Mouse (Mus musculus) gastrocnemius, adult 2 months (tissue): ENCODE results near the gene Pnpla7. TPM values are rescaled to one million over a fixed set of nuclear protein-coding genes. Genes with fewer than 3 reads are reported as not detected.
"Not testable (repeated sequence)": the region's sequence is repeated elsewhere in the genome, so short reads cannot be mapped to it uniquely, and the experiment has no call there.

Experiments
- DNase-seq: peaks from one replicate; pipeline ENCODE4 v3.0.0; 2022
- H3K27ac ChIP-seq: fragments of 200-600 bp; 2 replicates; pipeline ENCODE4 v1.8.1; 2022; ENCODE audit warnings: mild to moderate bottlenecking
- H3K4me3 ChIP-seq: fragments of 200-600 bp; 2 replicates; pipeline ENCODE4 v1.8.1; 2022; ENCODE audit warnings: mild to moderate bottlenecking, moderate library complexity
- CTCF ChIP-seq: fragments of 200-600 bp; IDR thresholded peaks from 2 replicates; pipeline ENCODE4 v1.8.1; 2022; ENCODE audit warnings: antibody characterized with exemption, mild to moderate bottlenecking, moderate library complexity
- intact Hi-C: fragments of 180-260 bp; cut with DNase I; formaldehyde crosslinking; loops from one replicate; pipeline ENCODE4 v1.15.1; 2025
- long read RNA-seq, 2 experiments: library from polyadenylated mRNA; stranded (forward); transcript quantifications; one replicate each; pipeline ENCODE4 v2.0.0; 2021
- total RNA-seq, 2 experiments: library from RNA; stranded (reverse); gene quantifications; 2 replicates each; pipeline ENCODE4 v1.2.3; 2021

Pnpla7 gene
- total RNA-seq: 10 to 100 TPM; 36.5 to 44.6 TPM
- long read RNA-seq, experiment 1, full-length matches to known transcripts: 49 of 90 reads
- long read RNA-seq, experiment 1, partial matches to known transcripts: 12 of 90 reads
- long read RNA-seq, experiment 1, other reads (novel, unspliced or antisense): 29 of 90 reads
- long read RNA-seq, experiment 2, full-length matches to known transcripts: 38 of 112 reads
- long read RNA-seq, experiment 2, partial matches to known transcripts: 61 of 112 reads
- long read RNA-seq, experiment 2, other reads (novel, unspliced or antisense): 13 of 112 reads

GRCm38 (mm10) chr2:24975704-24976297 lies at the start of gene Pnpla7:
Pnpla7 (plus strand) TSS chr2:24976033.
- peak; percentile 91 for DNase-seq
- intact Hi-C loops: no loop called here
- peak within 1 kb of the TSS; percentile 97 for H3K27ac ChIP-seq
- no peak for TF ChIP-seq CTCF
- H3K4me3 ChIP-seq: peak within 1 kb of the TSS; percentile 93

GRCm38 (mm10) chr2:24926345-24926964 lies 49.4 kb upstream of the Pnpla7 start:
- no peak for DNase-seq
- Histone ChIP-seq H3K27ac (no peak overlapping the region), H3K4me3 (no peak overlapping the region)
- no peak for TF ChIP-seq CTCF
- intact Hi-C loops: no loop called here

- intact Hi-C loops: no loop called here
- Histone ChIP-seq H3K27ac (peak overlapping the region; percentile 56), H3K4me3 (no peak overlapping the region)
- TF ChIP-seq CTCF: no peak
- no peak for DNase-seq
Measured at GRCm38 (mm10) chr2:24926965-24927358, 48.9 kb upstream of the Pnpla7 start.

GRCm38 (mm10) chr2:24927810-24928479 lies 47.9 kb upstream of the Pnpla7 start:
- H3K4me3 ChIP-seq: no peak overlapping the region
- peak; percentile 90 for DNase-seq
- TF ChIP-seq CTCF: no peak
- H3K27ac ChIP-seq: peak overlapping the region; percentile 56
- intact Hi-C loops: no loop called here

GRCm38 (mm10) chr2:24929119-24929518 lies 46.7 kb upstream of the Pnpla7 start:
- no peak for DNase-seq
- intact Hi-C loops: no loop called here
- H3K27ac ChIP-seq: no peak overlapping the region
- no peak for TF ChIP-seq CTCF
- no peak overlapping the region for H3K4me3 ChIP-seq

GRCm38 (mm10) chr2:24929593-24929992 lies 46.2 kb upstream of the Pnpla7 start:
- intact Hi-C loops: no loop called here
- no peak for TF ChIP-seq CTCF
- Histone ChIP-seq H3K27ac (no peak overlapping the region), H3K4me3 (no peak overlapping the region)
- no peak for DNase-seq

- H3K27ac ChIP-seq: peak overlapping the region; percentile 88
- intact Hi-C loops: no loop called here
- peak overlapping the region; percentile 97 for H3K4me3 ChIP-seq
- no peak for DNase-seq
- no peak for TF ChIP-seq CTCF
Measured at GRCm38 (mm10) chr2:24934441-24934963, 41.3 kb upstream of the Pnpla7 start.

- Histone ChIP-seq H3K27ac (peak within 1 kb of the TSS; percentile 88), H3K4me3 (peak within 1 kb of the TSS; percentile 97)
- peak; percentile 53 for TF ChIP-seq CTCF
- intact Hi-C loops: no loop called here
- peak; percentile 93 for DNase-seq
Measured at GRCm38 (mm10) chr2:24935057-24935796, 40.6 kb upstream of the Pnpla7 start, which contains the start of gene Arrdc1. Arrdc1 (minus strand) TSS chr2:24935252.

- H3K27ac ChIP-seq: no peak overlapping the region
- no peak overlapping the region for H3K4me3 ChIP-seq
- intact Hi-C loops: no loop called here
- DNase-seq: no peak
- no peak for TF ChIP-seq CTCF
Measured at GRCm38 (mm10) chr2:24942092-24942491, 33.7 kb upstream of the Pnpla7 start.

- H3K27ac ChIP-seq, H3K4me3 ChIP-seq, intact Hi-C loops: not testable (repeated sequence)
- DNase-seq: peak; percentile 45
- TF ChIP-seq CTCF: peak; percentile 61
Measured at GRCm38 (mm10) chr2:24944304-24944703, 31.5 kb upstream of the Pnpla7 start.

GRCm38 (mm10) chr2:24949421-24950188 lies 26.2 kb upstream of the Pnpla7 start, which contains the start of gene Zmynd19:
Zmynd19 (plus strand) TSS chr2:24949792.
- intact Hi-C loops: no loop called here
- peak within 1 kb of the TSS; percentile 97 for H3K4me3 ChIP-seq
- peak within 1 kb of the TSS; percentile 86 for H3K27ac ChIP-seq

More at GRCm38 (mm10) chr2:24949421-24950188, 26.2 kb upstream of the Pnpla7 start, which contains the start of gene Zmynd19:
- TF ChIP-seq CTCF: no peak
- DNase-seq: peak; percentile 99
